Mouse (Mus musculus): ENCODE measurements around the gene Gpld1.
A peak's percentile ranks its signal among the peaks of the same experiment; 100 is the strongest.
"Not testable (repeated sequence)": the region's sequence is repeated elsewhere in the genome, so short reads cannot be mapped to it uniquely, and the experiment has no call there.

Gene Gpld1

GRCm38 (mm10) chr13:24945567-24945966 lies 2.6 kb downstream of the Gpld1 start:
- no peak for DNase-seq (ENCODE audit: extremely low read depth, insufficient read length, low spot score)

- DNase-seq (ENCODE audit: extremely low read depth, insufficient read length, low spot score): no peak
Observed at GRCm38 (mm10) chr13:24947158-24947557, 4.2 kb downstream of the Gpld1 start.

- no peak for DNase-seq (ENCODE audit: extremely low read depth, insufficient read length, low spot score)
Observed at GRCm38 (mm10) chr13:24948870-24949269, 5.9 kb downstream of the Gpld1 start.

GRCm38 (mm10) chr13:24952659-24953058 lies 9.7 kb downstream of the Gpld1 start:
- DNase-seq (ENCODE audit: extremely low read depth, insufficient read length, low spot score): no peak

- DNase-seq (ENCODE audit: extremely low read depth, insufficient read length, low spot score): no peak
Observed at GRCm38 (mm10) chr13:24955091-24955490, 12.1 kb downstream of the Gpld1 start.

GRCm38 (mm10) chr13:24955500-24955899 lies 12.5 kb downstream of the Gpld1 start:
- DNase-seq (ENCODE audit: extremely low read depth, insufficient read length, low spot score): no peak

- no peak for DNase-seq (ENCODE audit: extremely low read depth, insufficient read length, low spot score)
Observed at GRCm38 (mm10) chr13:24958671-24959070, 15.7 kb downstream of the Gpld1 start.

GRCm38 (mm10) chr13:24960084-24960483 lies 17.1 kb downstream of the Gpld1 start:
- DNase-seq (ENCODE audit: extremely low read depth, insufficient read length, low spot score): no peak

GRCm38 (mm10) chr13:24962119-24962518 lies 19.2 kb downstream of the Gpld1 start:
- no peak for DNase-seq (ENCODE audit: extremely low read depth, insufficient read length, low spot score)

GRCm38 (mm10) chr13:24965130-24965845 lies 22.3 kb downstream of the Gpld1 start:
- DNase-seq (ENCODE audit: extremely low read depth, insufficient read length, low spot score): no peak

- no peak for DNase-seq (ENCODE audit: extremely low read depth, insufficient read length, low spot score)
Observed at GRCm38 (mm10) chr13:24965846-24966201, 22.9 kb downstream of the Gpld1 start.

GRCm38 (mm10) chr13:24971776-24972175 lies 28.8 kb downstream of the Gpld1 start:
- not testable (repeated sequence) for DNase-seq (ENCODE audit: extremely low read depth, insufficient read length, low spot score)

GRCm38 (mm10) chr13:24976384-24976783 lies 33.4 kb downstream of the Gpld1 start:
- DNase-seq (ENCODE audit: extremely low read depth, insufficient read length, low spot score): no peak

- peak; percentile 11 for DNase-seq (ENCODE audit: extremely low read depth, insufficient read length, low spot score)
Observed at GRCm38 (mm10) chr13:24977820-24978342, 34.9 kb downstream of the Gpld1 start.

GRCm38 (mm10) chr13:24981031-24981430 lies 38.1 kb downstream of the Gpld1 start:
- no peak for DNase-seq (ENCODE audit: extremely low read depth, insufficient read length, low spot score)

GRCm38 (mm10) chr13:24985435-24985834 lies 42.5 kb downstream of the Gpld1 start:
- no peak for DNase-seq (ENCODE audit: extremely low read depth, insufficient read length, low spot score)

GRCm38 (mm10) chr13:24988391-24988790 lies 45.4 kb downstream of the Gpld1 start:
- peak; percentile 32 for DNase-seq (ENCODE audit: extremely low read depth, insufficient read length, low spot score)

- DNase-seq (ENCODE audit: extremely low read depth, insufficient read length, low spot score): no peak
Observed at GRCm38 (mm10) chr13:24989006-24989405, 46.1 kb downstream of the Gpld1 start.

GRCm38 (mm10) chr13:24993160-24993559 lies 50.2 kb downstream of the Gpld1 start:
- no peak for DNase-seq (ENCODE audit: extremely low read depth, insufficient read length, low spot score)

- DNase-seq (ENCODE audit: extremely low read depth, insufficient read length, low spot score): no peak
Observed at GRCm38 (mm10) chr13:24999538-24999937, 56.6 kb downstream of the Gpld1 start.

GRCm38 (mm10) chr13:25002965-25003364 lies 60.0 kb downstream of the Gpld1 start:
- no peak for DNase-seq (ENCODE audit: extremely low read depth, insufficient read length, low spot score)

GRCm38 (mm10) chr13:25007115-25007514 lies 64.2 kb downstream of the Gpld1 start:
- no peak for DNase-seq (ENCODE audit: extremely low read depth, insufficient read length, low spot score)

- DNase-seq (ENCODE audit: extremely low read depth, insufficient read length, low spot score): no peak
Observed at GRCm38 (mm10) chr13:25018316-25018715, 75.4 kb downstream of the Gpld1 start.

Data from 3134 (cell line).